ENCODE assay signal across 14 mouse cellular contexts in the genomic region with DNA sequence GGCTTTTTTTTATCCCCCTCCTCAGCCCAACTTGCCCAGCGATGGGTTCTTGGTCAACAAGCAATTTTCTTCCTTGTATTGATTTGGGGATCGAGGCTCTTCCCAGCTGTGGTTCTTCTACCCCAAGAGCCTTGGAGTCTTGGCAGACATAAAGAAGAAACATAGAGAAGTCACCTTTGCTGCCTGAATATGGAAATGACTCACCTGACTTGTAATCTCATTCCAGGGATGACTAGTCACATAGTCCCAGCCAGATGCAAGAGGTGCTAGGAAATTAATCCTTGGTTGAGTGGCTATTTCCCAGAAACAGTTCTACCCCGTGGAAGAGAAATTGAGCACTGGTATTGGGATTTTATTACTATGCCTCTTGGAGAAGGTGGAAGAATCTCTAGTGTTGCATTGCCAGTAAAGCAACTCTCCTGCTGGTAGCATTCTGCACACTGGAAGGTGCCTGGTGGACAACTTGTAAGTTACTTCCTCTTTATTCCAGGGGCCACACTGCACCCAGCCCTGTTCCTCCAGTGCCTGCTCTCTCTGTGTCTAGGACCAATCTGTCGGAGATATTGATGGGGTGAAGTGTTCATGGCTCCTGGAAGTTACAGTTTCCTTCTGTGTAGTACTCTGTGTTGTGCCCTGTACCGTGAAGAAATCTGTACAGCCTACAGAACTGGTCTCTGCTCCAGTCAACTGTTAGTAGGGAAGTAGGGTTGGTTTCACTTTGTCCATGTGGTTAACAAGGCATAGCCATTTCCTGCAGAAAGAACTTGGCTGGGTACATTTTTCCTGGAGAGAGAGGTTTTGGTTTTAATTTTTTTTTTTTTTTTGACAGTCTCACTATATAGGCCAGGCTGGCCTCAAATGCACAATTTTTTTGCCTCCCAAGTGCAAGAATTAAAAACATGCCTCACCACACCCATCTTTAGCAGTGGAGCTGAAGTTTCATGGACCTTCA. TPM values are rescaled to one million over a fixed set of nuclear protein-coding genes. Genes with fewer than 3 reads are reported as not detected.
DNase-seq lines count a peak whose midpoint lies in the region; ATAC-seq and TF ChIP-seq lines count a peak whose summit lies in the region.
"Had no signal": no experiment of that assay in that cellular context is flagged by ENCODE, and none has a peak within 500 bp of the region (broad histone marks: within the 10 kb centered on the region; RNA-seq: fewer than 3 reads in every experiment).

No protein-coding gene starts in this region.

- H3K4me1 ChIP-seq in intestine, postnatal 0 days (replicated peaks; ENCODE audit: control insufficient read depth, insufficient read depth, low read length): peaks cover 9% of the 10 kb centered on the region; the same call in 1 of the 2 replicates
- peaks cover 19% of the 10 kb centered on the region for H3K4me1 ChIP-seq in intestine, embryonic 16.5 days (ENCODE audit: control insufficient read depth, insufficient read depth, low read length)
- H3K4me1 ChIP-seq in liver, adult 2 months (ENCODE audit: control insufficient read depth, insufficient read depth, low read length): peaks cover 17% of the 10 kb centered on the region
- peaks cover 10% of the 10 kb centered on the region for H3K4me1 ChIP-seq in hindbrain, embryonic 14.5 days (replicated peaks; ENCODE audit: control insufficient read depth, insufficient read depth, low read length)

- H3K4me3 ChIP-seq in intestine, postnatal 0 days (ENCODE audit: low read depth, low read length): no peak overlapping the region
- no peak overlapping the region for H3K4me3 ChIP-seq in intestine, embryonic 16.5 days (ENCODE audit: low read length)
- no peak overlapping the region for H3K4me3 ChIP-seq in liver, adult 2 months (ENCODE audit: insufficient read depth, low read depth, low read length)
- no peak overlapping the region for H3K4me3 ChIP-seq in hindbrain, embryonic 14.5 days (replicated peaks; ENCODE audit: low read length)
- H3K4me3 ChIP-seq: erythroblast, embryonic 14.5 days; kidney, embryonic 15.5 days had no signal

- no peak overlapping the region for H3K9ac ChIP-seq in intestine, postnatal 0 days (ENCODE audit: low read depth, low read length)
- H3K9ac ChIP-seq in intestine, embryonic 16.5 days (ENCODE audit: low read depth, low read length): no peak overlapping the region
- no peak overlapping the region for H3K9ac ChIP-seq in liver, adult 2 months (ENCODE audit: low read depth, low read length)
- H3K9ac ChIP-seq in hindbrain, embryonic 14.5 days: no peak overlapping the region
- H3K9ac ChIP-seq: kidney, embryonic 15.5 days had no signal

- 67% methylated on average over 5 of the region's 5 CpGs for WGBS in intestine, postnatal 0 days
- 81% methylated on average over 5 of the region's 5 CpGs for WGBS in intestine, embryonic 16.5 days
- 85% methylated on average over 5 of the region's 5 CpGs for WGBS in liver, adult 2 months
- WGBS in hindbrain, embryonic 14.5 days: 83% methylated on average over 5 of the region's 5 CpGs

- peak overlapping the region; percentile 60 for H3K27ac ChIP-seq in intestine, postnatal 0 days (ENCODE audit: low read depth, low read length)
- no peak overlapping the region for H3K27ac ChIP-seq in intestine, embryonic 16.5 days (ENCODE audit: low read length)
- peak overlapping the region; percentile 48 for H3K27ac ChIP-seq in liver, adult 2 months (replicated peaks; ENCODE audit: insufficient read depth, low read depth, low read length)
- no peak overlapping the region for H3K27ac ChIP-seq in hindbrain, embryonic 14.5 days
- H3K27ac ChIP-seq: kidney, embryonic 15.5 days had no signal

- no peaks in the 10 kb centered on the region for H3K36me3 ChIP-seq in intestine, postnatal 0 days (ENCODE audit: control insufficient read depth, insufficient read depth)
- H3K36me3 ChIP-seq in intestine, embryonic 16.5 days (ENCODE audit: control insufficient read depth, insufficient read depth, low read length): no peaks in the 10 kb centered on the region
- H3K36me3 ChIP-seq in liver, adult 2 months (ENCODE audit: control insufficient read depth, insufficient read depth, low read length): no peaks in the 10 kb centered on the region
- no peaks in the 10 kb centered on the region for H3K36me3 ChIP-seq in hindbrain, embryonic 14.5 days (replicated peaks; ENCODE audit: control insufficient read depth, insufficient read depth)
- H3K36me3 ChIP-seq: kidney, embryonic 15.5 days had no signal

- H3K4me2 ChIP-seq in intestine, postnatal 0 days (replicated peaks; ENCODE audit: low read depth): no peak overlapping the region
- H3K4me2 ChIP-seq in intestine, embryonic 16.5 days (ENCODE audit: low read depth, low read length): no peak overlapping the region
- no peak overlapping the region for H3K4me2 ChIP-seq in hindbrain, embryonic 14.5 days (replicated peaks)
- H3K4me2 ChIP-seq: kidney, embryonic 15.5 days had no signal

- no peaks in the 10 kb centered on the region for H3K9me3 ChIP-seq in intestine, postnatal 0 days (ENCODE audit: control insufficient read depth)
- H3K9me3 ChIP-seq in intestine, embryonic 16.5 days (ENCODE audit: control insufficient read depth, low read length): no peaks in the 10 kb centered on the region
- H3K9me3 ChIP-seq in hindbrain, embryonic 14.5 days (ENCODE audit: control insufficient read depth, low read length): no peaks in the 10 kb centered on the region
- H3K9me3 ChIP-seq: kidney, embryonic 15.5 days had no signal

- TF ChIP-seq CTCF in intestine, postnatal 0 days (IDR thresholded peaks at IDR 0.05; ENCODE audit: low read depth): no peak
- no peak for TF ChIP-seq CTCF in liver, adult 2 months (IDR thresholded peaks at IDR 0.05; ENCODE audit: low read depth, low read length)

- TF ChIP-seq POLR2A in liver, adult 2 months (IDR thresholded peaks at IDR 0.05; ENCODE audit: extremely low read depth, insufficient read depth, low read length): no peak

- peak; percentile 44 for DNase-seq in NIH3T3 (ENCODE audit: low read depth)
- peak; percentile 44 for DNase-seq in liver, adult 2 months (ENCODE audit: extremely low read depth, low read depth, low spot score)
- DNase-seq in spleen, postnatal 4 days (ENCODE audit: low spot score in 2 of 2): no peak
- no peak for DNase-seq in urinary bladder, adult 18-20 months (ENCODE audit: low spot score in 2 of 2)
- no peak for DNase-seq in hindbrain, embryonic 14.5 days (ENCODE audit: low spot score)
- DNase-seq: cerebellum, postnatal 25 days; heart, postnatal 4 days; lung, postnatal 10 days; thymus, adult 18-20 months had no signal

- no peaks in the 10 kb centered on the region for H3K27me3 ChIP-seq in intestine, postnatal 0 days (replicated peaks; ENCODE audit: control insufficient read depth, insufficient read depth, low read length)
- no peaks in the 10 kb centered on the region for H3K27me3 ChIP-seq in intestine, embryonic 16.5 days (replicated peaks; ENCODE audit: control insufficient read depth, insufficient read depth, low read length)
- H3K27me3 ChIP-seq in liver, adult 2 months (ENCODE audit: control insufficient read depth, insufficient read depth, low read length): no peaks in the 10 kb centered on the region
- H3K27me3 ChIP-seq in hindbrain, embryonic 14.5 days (ENCODE audit: control insufficient read depth, insufficient read depth, low read length): peaks cover 13% of the 10 kb centered on the region
- H3K27me3 ChIP-seq: kidney, embryonic 15.5 days had no signal

- peaks cover 11% of the 10 kb centered on the region; the same call in 1 of the 2 replicates for H3K79me2 ChIP-seq in liver, adult 2 months (ENCODE audit: control insufficient read depth, insufficient read depth, low read length)

- no peak for ATAC-seq in intestine, postnatal 0 days
- ATAC-seq in intestine, embryonic 16.5 days: no peak
- ATAC-seq in neutrophil, adult 5-6 weeks (ENCODE audit: extremely low read depth, insufficient number of reproducible peaks, low FRiP score, poor library complexity, severe bottlenecking): peak; percentile 39
- no peak for ATAC-seq in hindbrain, embryonic 14.5 days (ENCODE audit: low FRiP score)

RNA-seq across cellular contexts. Expression of a gene that starts 2.7 kb away (rescaled TPM):
- polyA plus RNA-seq in intestine, postnatal 0 days (2015; fragmentation: Nextera tagmentation; extraction: Ambion mirVana): 733 and 887 TPM in 2 replicates
- 722 and 728 TPM in 2 replicates for polyA plus RNA-seq in intestine, embryonic 16.5 days (2015; fragmentation: Nextera tagmentation; extraction: Ambion mirVana)
- total RNA-seq in liver, adult 2 months (2014; rRNA removed): 147 and 292 TPM in 2 replicates
- 80.0 and 88.2 TPM in 2 replicates for polyA plus RNA-seq in liver, adult 2 months (2012; rRNA removed)
- total RNA-seq in neutrophil, adult 5-6 weeks (2017): 406 and 416 TPM in 2 replicates
- polyA plus RNA-seq in hindbrain, embryonic 14.5 days (2014; fragmentation: Nextera tagmentation; extraction: Ambion mirVana): 172 and 201 TPM in 2 replicates

RNA-seq across cellular contexts. Expression of a gene that starts 31.9 kb away (rescaled TPM):
- polyA plus RNA-seq in intestine, postnatal 0 days (2015; fragmentation: Nextera tagmentation; extraction: Ambion mirVana): 965 and 1,093 TPM in 2 replicates
- 711 and 730 TPM in 2 replicates for polyA plus RNA-seq in intestine, embryonic 16.5 days (2015; fragmentation: Nextera tagmentation; extraction: Ambion mirVana)
- 3.0 and 5.4 TPM in 2 replicates for total RNA-seq in liver, adult 2 months (2014; rRNA removed)
- 3.4 and 4.3 TPM in 2 replicates for polyA plus RNA-seq in liver, adult 2 months (2012; rRNA removed)
- total RNA-seq in neutrophil, adult 5-6 weeks (2017): 584 and 660 TPM in 2 replicates
- polyA plus RNA-seq in hindbrain, embryonic 14.5 days (2014; fragmentation: Nextera tagmentation; extraction: Ambion mirVana): 185 and 218 TPM in 2 replicates

Comparison
In these comparisons a context has a peak if more than half of its experiments do, and no peak if none do; other contexts are left out.
1. H3K27ac ChIP-seq: peak in intestine, postnatal 0 days (single experiment) and liver, adult 2 months (single experiment); none in intestine, embryonic 16.5 days (single experiment) and hindbrain, embryonic 14.5 days (single experiment).
2. DNase-seq: peak in NIH3T3 (single experiment) and liver, adult 2 months (single experiment); none in spleen, postnatal 4 days (0 of 2), urinary bladder, adult 18-20 months (0 of 2) and hindbrain, embryonic 14.5 days (single experiment).
3. RNA of a gene that starts 31.9 kb away (polyA plus RNA-seq): 965 to 1,093 TPM in intestine, postnatal 0 days, 711 to 730 TPM in intestine, embryonic 16.5 days and 185 to 218 TPM in hindbrain, embryonic 14.5 days; 3.4 to 4.3 TPM in liver, adult 2 months; every median in the first group is over 10 times any median in the second.